Mouse (Mus musculus): ENCODE measurements around the gene Appbp2.

Appbp2 gene

DNA sequence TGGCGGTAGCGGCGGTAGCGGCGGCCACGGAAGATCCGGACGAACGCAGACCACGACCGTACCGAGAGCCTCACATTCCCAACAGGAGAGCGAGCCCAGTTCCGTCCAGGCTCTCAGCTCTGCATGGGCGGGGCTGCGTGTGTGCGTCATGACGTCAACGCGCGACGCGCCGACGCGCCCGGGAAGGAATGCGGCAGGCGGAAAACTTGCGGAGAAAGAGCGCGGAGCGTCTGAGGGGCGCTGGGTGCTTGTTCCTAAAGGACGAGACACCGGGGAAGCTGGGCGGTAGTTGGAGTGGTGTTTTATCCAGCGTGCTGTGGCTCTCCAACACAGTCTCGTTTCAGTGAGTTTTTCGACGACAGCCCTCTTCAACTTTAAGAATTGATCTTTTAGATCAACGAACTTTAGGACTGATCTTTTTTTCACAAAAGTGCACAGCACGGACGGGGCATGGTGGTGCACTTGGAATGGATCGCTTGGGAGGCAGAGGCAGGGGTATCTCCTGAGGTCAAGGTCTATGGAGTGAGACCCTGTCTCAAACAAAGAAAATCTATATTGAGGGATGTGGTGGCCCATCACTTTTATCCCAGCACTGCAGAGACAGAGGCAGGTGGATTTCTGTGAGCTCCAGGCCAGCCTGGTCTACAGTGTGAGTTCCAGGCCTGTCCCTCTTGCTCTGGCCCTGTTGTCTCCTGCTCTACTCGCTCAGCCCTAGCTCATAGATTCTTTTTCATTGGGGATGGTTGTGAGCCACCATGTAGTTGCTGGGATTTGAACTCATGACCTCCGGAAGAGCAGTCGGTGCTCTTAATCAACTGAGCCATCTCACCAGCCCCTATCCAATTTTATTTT is at the start of gene Appbp2:
Gene Appbp2, minus strand, starts transcription at position 141 of the 852 bp plus-strand sequence.
- DNase-seq (ENCODE audit: extremely low read depth, low read depth): peak; percentile 75

DNA sequence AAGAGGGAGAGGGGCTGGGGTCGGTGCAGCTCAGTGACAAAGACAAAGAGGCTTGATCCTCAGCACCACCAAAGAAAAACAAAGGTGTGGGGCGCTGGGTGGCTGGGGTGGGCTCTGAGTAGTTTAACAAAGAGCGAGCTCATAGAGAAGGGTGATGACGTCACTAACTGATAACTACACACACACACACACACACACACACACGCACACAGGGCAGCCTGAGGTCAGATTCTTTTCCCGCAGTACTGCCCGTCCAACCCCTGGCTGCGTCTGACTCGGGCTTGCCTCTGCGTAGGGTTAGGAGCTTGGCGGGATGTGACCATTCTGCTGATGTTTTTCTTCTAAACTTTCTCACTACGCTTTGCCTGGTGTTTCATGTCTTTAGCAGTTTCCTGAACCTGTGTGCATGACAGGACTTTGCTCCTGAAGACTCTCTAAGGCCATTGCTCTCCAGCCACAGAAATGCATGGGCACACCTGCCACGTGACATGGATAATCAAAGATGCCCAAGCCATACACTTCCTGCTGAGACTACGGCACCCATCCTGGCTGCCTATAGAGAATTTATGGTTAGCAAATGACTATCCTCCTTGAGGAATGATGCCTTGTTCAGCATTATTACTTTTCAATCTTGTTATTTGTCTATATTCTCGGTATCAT is 46.4 kb upstream of the Appbp2 start:
- no peak for DNase-seq (ENCODE audit: extremely low read depth, low read depth)

DNA sequence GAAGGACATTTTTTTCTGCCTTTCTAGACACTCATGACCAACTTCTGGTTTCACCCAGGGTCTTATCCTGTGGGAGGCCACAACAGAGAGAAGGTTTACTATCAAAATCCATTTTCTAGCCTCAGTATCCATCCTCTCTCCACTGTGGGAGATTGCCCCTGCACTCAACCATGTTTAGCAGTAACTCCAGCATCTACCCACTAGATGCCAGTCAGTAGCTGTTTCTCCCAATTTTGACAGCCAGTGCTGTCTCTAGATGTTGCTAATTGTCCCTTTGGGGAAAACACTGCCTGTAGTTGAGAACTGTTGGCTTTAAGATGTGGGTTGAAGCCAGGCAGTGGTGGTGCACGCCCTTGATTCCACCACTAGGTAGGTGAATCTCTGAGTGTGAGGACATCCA is 43.2 kb upstream of the Appbp2 start:
- no peak for DNase-seq (ENCODE audit: extremely low read depth, low read depth)

DNA sequence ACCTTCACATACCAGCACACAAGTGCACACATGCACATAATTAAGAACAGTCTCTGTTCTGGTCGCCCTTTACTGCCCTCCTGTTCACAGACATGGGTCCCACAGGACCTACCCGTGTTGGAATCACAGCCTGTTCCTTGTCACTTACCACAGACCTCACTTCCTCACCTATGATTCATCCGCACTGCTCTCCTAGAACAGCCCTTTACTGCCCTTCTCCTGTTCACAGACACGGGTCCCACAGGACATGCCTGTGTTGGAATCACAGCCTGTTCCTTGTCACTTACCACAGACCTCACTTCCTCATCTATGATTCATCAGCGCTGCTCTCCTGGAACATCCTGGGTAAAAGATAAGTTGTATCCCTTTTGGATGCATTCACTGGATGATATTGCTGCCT is 42.7 kb upstream of the Appbp2 start:
- DNase-seq (ENCODE audit: extremely low read depth, low read depth): no peak

DNA sequence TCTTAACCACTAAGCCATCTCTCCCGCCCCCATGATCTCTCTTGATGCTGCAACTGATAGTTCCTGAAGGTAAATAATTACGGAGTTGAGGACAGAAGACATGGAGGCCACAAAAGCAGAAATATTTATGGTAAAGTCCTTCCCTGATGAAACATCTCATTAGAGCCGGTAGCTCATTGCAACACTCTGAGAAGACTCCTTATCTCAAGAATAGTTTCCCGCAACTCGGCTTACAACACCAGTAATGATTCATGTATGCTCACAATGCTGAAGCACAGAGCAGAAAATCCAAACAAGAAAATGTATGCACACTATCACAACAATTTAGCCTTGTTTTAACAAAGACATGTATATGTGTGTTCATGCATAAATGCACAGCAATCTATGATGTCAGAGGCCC is 40.2 kb upstream of the Appbp2 start:
- no peak for DNase-seq (ENCODE audit: extremely low read depth, low read depth)

DNA sequence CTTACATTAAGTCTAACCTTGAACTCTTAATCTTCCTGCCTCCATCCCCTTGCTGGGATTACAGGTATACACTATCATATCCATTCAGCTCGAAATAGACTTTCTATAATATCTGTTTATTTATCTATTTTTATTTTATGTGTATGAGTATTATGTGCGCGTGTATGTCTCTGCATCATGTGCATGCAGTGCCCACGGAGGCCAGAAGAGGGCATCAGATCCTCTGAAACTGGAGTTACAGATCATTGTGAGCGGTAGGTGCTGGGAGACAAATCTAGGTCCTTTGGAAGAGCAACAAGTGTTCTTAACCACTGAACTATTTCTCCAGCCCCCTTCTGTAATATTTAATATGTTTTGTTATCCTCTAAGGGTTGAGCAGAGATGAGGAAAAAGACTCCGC is 38.4 kb upstream of the Appbp2 start:
- no peak for DNase-seq (ENCODE audit: extremely low read depth, low read depth)

DNA sequence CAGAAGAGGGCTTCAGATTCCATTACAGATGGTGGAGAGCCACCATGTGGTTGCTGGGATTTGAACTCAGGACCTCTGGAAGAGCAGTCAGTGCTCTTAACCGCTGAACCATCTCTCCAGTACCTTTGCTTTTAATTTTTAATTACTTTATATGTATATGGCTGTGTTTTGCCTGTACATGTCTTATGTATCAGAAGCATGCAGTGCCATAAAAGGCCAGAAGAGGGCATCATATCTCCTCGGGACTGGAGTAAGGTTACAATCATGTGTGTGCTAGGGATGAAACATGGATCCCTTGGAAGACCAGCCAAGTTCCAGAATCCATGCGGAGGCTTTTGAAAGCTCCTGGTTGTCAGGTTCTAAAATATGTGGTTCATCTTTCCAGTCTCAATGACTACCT is 35.7 kb upstream of the Appbp2 start:
- DNase-seq (ENCODE audit: extremely low read depth, low read depth): peak; percentile 84

DNA sequence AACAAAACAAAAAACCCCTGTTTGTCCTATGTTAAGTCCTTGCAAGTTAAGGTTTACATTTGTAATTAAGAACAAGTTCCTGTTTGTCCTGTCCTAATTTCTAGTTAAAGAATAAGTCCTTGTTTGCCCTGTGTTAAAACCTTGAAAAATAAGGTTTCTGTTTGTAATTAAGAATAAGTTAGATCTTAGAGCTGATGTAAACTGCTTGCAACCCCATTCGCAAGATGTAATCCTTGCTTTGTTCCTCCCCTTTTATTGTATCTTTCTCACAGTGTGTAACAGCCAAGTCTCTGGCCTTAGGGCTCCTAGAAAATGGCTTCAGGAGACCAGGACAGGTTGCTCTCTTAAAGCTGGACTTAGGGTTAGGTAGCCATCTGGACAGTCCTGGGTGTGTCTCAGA is 32.5 kb upstream of the Appbp2 start:
- no peak for DNase-seq (ENCODE audit: extremely low read depth, low read depth)

DNA sequence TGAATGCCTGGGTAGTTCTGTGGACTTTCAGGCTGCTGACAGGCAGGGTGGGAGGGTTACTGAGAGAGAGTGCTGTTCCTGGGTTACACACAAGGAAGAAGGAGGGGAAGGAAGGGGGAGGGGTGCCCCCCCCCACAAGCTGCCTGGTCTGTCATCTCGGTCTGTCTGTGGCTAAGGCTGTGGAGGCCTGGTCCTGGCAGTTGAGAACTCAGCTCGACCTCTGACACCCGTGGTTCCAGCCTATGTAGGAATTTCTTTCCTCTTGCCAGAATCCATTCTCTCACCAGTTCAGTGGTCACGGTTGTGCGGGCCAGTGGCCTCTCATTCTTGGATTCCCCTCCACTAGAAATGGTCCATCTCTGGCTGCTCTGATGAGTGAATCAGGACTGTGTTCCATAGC is 29.7 kb upstream of the Appbp2 start:
- DNase-seq (ENCODE audit: extremely low read depth, low read depth): no peak

DNA sequence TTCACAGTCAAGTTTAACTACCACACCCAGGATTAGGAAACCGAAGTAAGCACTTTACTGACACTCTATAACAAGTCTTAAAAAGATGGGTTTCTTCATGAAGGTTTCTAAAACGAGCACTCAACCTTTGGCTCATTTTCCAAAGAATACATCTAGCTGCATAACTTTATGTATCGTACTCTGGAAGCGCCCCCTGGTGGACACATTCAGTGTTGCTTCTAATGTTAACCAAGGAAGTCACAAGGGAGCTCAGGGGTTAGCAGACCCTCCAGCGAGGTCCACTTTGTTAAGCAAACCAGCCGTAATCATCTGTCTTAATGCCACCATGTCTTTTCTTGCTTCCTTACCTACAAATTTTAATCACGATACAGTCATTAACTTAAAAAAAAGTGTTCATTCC is 26.3 kb upstream of the Appbp2 start:
- DNase-seq (ENCODE audit: extremely low read depth, low read depth): peak; percentile 60

DNA sequence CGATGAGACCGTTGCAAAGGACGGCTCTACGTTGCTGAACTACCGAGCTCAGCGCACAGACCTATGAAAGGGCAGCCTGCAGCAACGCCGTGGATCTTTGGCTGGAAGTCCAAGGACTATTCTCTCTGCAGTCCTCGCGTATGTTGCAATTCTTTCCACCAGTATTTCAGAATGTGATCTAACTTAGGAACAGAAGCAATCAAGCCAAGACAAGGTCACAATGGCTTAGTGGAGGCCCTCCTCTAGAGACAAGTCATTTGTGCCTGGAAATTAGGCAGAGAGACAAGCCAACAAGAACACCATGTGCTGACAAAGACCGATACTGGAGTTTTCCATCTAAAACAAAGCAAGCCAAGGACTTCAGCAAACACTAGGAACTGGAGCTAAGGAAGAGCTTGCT is 24.0 kb upstream of the Appbp2 start:
- no peak for DNase-seq (ENCODE audit: extremely low read depth, low read depth)

DNA sequence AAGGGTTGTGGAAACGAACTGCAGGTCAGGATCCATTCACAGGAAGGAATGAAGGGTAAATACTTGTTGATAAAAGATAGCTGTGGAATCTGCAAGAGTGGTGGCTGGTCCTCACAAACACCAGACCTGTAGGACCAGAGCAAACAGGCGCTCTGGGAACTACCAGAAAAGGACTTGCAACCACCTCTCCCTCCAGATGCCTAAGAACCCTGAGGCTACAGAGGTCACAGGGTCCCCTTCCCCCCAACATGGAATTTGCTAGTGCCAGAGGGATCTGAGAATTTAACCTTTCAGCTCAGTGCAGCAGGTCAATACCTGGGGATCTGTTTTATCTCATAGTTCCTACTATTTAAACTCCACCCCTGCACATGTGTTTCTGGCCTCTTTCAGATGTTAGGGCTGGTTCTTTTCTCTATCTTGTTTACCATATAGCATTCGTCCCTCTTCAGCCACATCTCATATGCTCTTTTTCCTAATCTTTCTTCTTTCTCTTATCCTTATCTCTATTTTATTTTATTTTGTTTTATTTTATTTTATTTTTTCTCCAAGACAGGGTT is 20.6 kb upstream of the Appbp2 start:
- DNase-seq (ENCODE audit: extremely low read depth, low read depth): no peak

DNA sequence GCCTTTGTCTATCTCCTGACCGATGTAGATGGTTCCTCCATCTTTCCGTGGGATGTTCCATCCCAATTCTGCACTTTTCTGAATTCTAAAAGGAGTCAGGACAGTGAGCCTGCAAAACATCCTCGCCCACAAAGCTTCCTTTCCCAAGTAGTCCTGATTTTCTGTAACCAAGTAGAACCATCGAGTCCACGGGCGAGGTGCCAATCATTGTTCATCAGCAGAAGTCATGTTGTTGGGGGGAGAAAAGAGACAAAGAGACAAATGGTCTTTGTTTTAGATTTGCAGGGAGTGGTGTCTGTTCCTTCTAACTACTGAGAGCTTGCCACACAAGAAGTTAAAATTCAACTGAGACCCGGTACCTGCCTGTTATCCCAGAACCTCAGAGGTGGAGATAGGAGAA is 18.7 kb upstream of the Appbp2 start:
- no peak for DNase-seq (ENCODE audit: extremely low read depth, low read depth)

DNA sequence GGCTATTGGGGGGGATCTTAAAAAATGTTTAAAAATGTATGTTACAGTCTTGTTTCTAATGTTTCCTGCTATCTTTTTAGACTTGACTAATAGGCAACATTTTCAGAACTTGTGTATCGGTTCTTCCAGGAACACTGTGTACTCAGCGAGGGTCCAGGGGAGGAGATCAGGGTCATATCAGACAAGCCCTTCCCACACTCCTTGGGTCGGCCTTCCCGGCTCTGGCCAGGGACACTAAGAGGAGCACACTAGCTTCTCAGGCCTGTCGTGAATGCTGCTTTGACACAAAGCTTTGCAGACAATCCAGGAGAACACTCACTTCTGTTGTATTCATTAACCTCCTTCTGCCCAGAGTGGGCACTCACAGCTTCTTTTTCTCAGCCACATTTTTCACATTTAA is 18.1 kb upstream of the Appbp2 start:
- no peak for DNase-seq (ENCODE audit: extremely low read depth, low read depth)

DNA sequence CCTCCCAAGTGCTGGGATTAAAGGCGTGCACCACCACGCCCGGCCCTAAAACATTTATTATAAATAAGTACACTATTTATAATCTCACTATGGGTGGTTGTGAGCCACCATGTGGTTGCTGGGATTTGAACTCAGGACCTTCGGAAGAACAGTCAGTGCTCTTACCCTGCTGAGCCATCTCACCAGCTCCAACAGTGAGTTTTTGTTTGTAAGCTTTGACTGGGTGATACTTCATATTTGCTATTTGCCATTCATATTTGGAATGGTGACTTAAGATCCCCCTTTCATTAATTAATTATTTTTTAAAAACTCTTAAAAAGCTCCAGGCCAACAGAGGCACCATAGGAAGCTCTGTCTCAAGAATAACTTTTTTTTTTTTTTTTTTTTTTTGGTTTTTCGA is 17.0 kb upstream of the Appbp2 start:
- DNase-seq (ENCODE audit: extremely low read depth, low read depth): no peak

DNA sequence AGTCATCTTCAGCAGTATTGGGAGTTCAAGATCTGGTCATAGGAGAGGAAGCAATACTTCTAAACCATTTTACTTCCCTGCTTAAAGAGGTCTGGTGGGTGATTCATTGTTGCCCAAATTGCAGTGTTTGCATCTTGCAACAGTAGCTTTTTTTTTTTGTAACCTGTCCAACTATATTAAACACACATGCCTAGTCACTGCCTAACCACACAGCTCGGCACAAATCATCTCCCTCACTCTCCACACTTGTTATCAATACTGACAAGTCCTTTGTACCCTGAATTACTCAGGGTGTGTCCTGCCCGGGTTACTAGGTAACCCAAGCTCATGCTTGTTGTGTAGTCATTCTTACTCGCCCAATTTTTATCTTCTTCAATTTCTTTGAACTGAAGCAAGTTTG is 15.5 kb upstream of the Appbp2 start:
- peak; percentile 88 for DNase-seq (ENCODE audit: extremely low read depth, low read depth)

DNA sequence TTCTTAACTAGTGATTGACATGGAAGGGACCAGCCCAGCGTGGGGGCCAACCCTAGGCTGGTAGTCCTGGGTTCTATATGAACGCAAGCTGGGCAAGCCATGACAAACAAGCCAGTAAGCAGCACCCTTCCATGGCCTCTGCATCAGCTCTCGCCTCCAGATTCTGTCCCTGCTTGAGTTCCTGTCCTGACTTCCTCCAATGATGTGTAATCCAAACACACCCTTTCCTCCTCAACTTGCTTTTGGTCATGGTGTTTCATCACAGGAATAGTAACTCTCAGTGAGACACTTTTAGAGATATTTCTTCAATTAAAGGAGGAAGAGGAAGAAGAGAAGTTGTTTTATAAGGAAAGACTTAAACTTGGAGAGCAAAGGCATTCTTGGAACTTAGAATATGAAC is 14.4 kb upstream of the Appbp2 start:
- DNase-seq (ENCODE audit: extremely low read depth, low read depth): no peak

DNA sequence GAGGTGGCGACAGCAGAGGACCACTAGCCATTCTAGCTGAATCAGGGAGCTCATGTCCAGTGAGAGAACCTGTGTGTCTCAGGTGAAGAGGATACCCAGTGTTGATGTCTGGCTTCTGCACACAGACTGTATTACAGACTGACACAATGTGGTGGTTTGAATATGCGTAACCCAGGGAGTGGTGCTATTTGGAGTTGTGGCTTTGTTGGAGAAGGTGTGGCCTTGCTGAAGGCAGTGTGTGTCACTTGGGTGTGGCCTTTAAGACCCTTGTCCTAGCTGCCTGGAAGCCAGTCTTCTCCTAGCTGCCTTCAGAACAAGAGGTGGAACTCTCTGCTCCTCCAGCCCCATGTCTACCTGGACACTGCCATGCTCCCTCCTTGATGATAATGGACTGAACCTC is 13.2 kb upstream of the Appbp2 start:
- DNase-seq (ENCODE audit: extremely low read depth, low read depth): no peak

DNA sequence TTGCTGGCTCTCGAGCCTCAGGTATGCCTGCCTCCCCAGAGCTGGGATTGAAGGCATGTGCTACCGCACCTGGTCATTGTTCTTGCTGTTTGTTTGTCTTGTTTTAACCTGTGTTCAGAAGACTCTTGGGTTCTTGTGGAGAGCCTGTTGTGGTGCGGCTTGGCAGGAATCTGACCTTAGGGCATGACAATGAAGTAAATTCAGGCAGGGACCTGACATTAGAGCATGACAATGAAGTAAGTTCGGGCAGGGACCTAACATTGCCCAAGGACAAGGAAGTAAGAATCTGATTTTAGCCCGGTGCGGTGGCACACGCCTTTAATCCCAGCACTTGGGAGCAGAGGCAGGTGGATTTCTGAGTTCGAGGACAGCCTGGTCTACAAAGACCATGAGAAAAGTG is 6.3 kb upstream of the Appbp2 start:
- no peak for DNase-seq (ENCODE audit: extremely low read depth, low read depth)

DNA sequence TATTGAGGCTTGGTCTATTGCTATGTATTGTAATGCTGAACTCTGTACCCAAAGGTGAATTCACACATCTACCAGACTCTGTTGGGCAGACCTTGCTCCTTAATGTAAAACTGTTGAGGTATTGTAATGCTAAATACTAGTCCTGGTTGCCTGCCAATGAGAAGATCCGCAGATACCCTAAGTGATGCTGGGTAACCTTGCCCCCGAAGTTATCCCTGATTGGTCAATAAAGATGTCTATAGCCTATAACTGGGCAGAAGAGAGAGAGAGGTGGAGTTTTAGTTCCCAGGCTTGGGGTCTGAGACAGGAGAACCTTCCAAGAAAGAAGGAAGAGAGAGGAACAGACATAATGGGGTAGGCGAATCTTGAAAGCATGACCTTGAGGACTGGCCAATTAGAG is 5.3 kb upstream of the Appbp2 start:
- no peak for DNase-seq (ENCODE audit: extremely low read depth, low read depth)

DNA sequence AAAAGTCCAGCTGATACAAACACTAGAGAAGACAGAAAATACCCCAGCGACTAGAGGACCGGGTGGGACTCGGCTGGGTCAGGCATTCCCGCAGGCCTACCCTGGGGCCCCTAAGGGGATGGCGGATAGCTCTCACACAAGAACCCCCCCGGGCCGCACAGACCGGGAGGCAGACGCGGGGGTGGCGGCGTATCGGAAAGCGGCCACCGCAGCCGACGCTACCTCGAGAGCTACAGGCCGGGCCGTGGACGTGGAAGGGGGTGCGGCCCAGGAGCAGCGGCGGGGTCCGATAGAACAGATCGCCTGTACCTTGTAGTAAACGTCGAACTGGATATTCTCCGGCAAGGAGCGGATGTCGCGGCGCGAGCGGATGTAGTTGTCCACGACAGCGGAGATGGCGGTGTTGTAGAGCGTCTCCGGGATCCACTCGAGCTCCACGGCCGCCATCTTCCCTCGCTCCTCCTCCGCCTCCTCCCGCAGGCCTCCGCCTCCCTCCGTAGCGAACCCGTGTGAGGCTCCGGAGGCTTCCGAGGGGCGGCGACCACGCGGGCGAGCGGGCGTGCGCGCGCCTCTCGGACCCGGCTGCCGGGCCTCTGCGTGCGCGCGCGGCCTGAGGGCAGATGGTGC is 454 bp downstream of the Appbp2 start:
- peak; percentile 30 for DNase-seq (ENCODE audit: extremely low read depth, low read depth)

DNA sequence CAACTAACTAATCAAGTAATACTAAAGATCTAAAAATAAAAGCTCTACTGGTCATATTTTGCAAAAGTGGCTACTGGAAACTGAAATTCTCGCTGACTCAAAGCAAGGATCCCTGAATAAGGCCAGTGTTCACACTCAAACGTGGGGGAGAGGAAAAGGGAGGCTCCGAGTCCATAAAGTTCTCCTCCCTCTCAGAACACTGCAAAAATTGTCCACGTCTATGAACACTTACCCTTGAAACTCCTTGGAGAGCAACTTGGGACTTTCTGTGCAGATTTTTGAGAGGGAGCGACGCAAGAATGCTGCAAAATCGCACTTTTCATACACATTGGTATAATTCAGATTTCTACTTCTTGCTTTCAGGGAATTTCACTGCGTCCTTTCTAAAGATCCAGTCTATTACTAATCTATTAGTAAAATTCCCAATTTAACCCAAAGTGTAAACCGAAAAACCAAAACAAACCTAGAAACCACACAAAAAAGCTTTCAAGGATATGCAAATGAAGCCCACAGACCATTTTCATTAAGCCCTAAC is 1.2 kb downstream of the Appbp2 start:
- DNase-seq (ENCODE audit: extremely low read depth, low read depth): no peak

All from MEL-GATA-1-ER (cell line).